Mouse (Mus musculus) liver, adult 2 months (tissue): ENCODE data around the gene Pou2f3.

Source experiments
- CTCF ChIP-seq: fragments of 200-500 bp; IDR thresholded peaks from 2 replicates; pipeline ENCODE4 v1.5.1; 2011; ENCODE audit warnings: low read depth, low read length, control low read depth
- POLR2A ChIP-seq: fragments of 200-500 bp; IDR thresholded peaks from 2 replicates; pipeline ENCODE4 v1.6.1; 2011; ENCODE audit warnings: low read length, control low read depth; ENCODE audit not compliant: insufficient read depth; ENCODE audit errors: extremely low read depth

- TF ChIP-seq CTCF (no peak), POLR2A (no peak)
These were observed at the start of gene Pou2f3 for GRCm38 (mm10) chr9:43210190-43210682.
